Mouse (Mus musculus): Measurements from ENCODE around the gene Rp9. TPM values are rescaled to one million over a fixed set of nuclear protein-coding genes. Genes with fewer than 3 reads are reported as not detected.
"Not testable (repeated sequence)": the region's sequence is repeated elsewhere in the genome, so short reads cannot be mapped to it uniquely, and the experiment has no call there.

Rp9 gene
- polyA plus RNA-seq, 1 experiment = 30.8 TPM

DNA sequence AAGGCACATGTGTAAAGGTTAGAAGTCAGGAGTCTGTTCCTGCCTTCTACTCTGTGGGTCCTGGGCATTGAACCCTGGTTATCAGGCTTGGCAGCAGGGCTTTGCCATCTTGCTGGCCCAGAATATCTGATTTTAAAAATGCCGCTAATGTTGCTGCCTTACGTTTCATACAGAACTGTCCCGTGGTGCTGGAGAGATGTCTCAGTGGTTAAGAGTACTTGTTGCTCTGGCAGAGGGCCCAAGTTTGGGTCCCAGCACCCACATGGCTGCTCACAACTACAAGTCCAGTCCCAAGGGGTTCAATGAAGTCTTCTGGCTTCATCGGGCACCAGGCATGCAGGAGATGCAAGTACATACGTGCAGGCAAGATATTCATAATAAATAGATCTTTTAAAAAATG, 3.3 kb downstream of the Rp9 start:
- Histone ChIP-seq H3K4me1 (ENCODE audit: control insufficient read depth, insufficient read depth, low read length) (no peaks in the 10 kb centered on the region), H3K27ac (ENCODE audit: insufficient read depth, low read length) (no peak overlapping the region), H3K4me3 (ENCODE audit: insufficient read depth, low read length) (no peak overlapping the region)
- TF ChIP-seq POLR2A (IDR thresholded peaks at IDR 0.05; ENCODE audit: low read depth, low read length) (no peak), CTCF (IDR thresholded peaks at IDR 0.05; ENCODE audit: borderline replicate concordance, insufficient read depth, low read length) (no peak)

DNA sequence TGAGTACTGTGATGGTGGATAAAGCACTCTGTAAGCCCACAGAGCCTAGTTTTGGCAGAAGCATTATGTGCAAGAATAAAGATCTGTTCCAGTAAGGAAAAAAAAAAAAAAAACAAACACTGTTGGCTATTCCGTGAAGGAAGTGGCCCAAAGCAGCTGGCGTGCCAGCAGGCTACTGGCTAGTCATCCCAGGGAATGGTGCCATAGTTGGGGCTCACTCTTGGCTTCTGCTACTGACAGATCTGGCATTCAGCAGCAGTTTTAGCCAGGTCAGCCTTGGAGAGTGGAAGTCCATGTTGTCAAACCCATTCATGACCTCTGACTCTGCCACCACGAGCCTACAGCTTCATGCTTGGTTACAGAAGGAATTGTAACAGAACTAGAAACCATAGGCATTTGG, 7.6 kb downstream of the Rp9 start:
- TF ChIP-seq POLR2A (IDR thresholded peaks at IDR 0.05; ENCODE audit: low read depth, low read length) = no peak
- no peak for TF ChIP-seq CTCF (IDR thresholded peaks at IDR 0.05; ENCODE audit: borderline replicate concordance, insufficient read depth, low read length)
- H3K4me1 ChIP-seq (ENCODE audit: control insufficient read depth, insufficient read depth, low read length) = no peaks in the 10 kb centered on the region
- no peak overlapping the region for H3K4me3 ChIP-seq (ENCODE audit: insufficient read depth, low read length)
- no peak overlapping the region for H3K27ac ChIP-seq (ENCODE audit: insufficient read depth, low read length)

DNA sequence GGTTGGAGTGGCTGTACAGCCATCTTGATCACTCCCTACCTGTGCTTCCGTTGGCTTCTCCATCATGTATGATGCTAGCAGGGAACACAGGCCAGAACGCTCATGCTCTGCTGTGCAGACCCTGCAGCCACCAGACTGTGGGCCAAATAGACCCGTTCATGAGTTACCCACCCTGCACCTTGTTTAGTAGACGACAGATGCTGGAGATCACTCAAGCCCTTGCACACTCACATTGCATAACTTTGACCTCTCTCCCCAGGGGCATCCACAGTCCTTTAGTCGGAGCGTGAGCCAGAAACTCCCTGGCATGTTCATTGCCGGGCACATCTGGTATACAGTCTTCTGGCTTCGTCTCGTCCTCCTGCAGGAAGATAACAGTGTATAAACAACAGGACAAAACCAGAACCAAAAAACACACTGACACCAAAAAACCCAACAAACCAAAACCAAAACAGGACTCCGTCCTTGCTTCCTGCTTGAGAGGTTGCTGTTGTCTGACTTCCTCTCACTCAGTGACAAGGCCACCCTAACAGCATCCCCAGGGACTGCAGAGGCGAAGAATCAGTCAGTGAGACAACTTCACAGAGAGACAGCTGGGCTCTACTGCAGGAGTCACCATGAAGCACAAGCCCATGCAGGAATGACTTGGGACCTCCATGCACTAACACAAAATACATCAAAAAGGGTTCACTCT, 12.3 kb downstream of the Rp9 start:
- Histone ChIP-seq H3K27ac (ENCODE audit: insufficient read depth, low read length) (no peak overlapping the region), H3K4me3 (ENCODE audit: insufficient read depth, low read length) (no peak overlapping the region), H3K4me1 (ENCODE audit: control insufficient read depth, insufficient read depth, low read length) (no peaks in the 10 kb centered on the region)
- TF ChIP-seq CTCF (IDR thresholded peaks at IDR 0.05; ENCODE audit: borderline replicate concordance, insufficient read depth, low read length) = no peak
- no peak for TF ChIP-seq POLR2A (IDR thresholded peaks at IDR 0.05; ENCODE audit: low read depth, low read length)

- no peaks in the 10 kb centered on the region for H3K4me1 ChIP-seq (ENCODE audit: control insufficient read depth, insufficient read depth, low read length)
- H3K27ac ChIP-seq (ENCODE audit: insufficient read depth, low read length) = no peak overlapping the region
- TF ChIP-seq CTCF (IDR thresholded peaks at IDR 0.05; ENCODE audit: borderline replicate concordance, insufficient read depth, low read length) = no peak
- TF ChIP-seq POLR2A (IDR thresholded peaks at IDR 0.05; ENCODE audit: low read depth, low read length) = no peak
- H3K4me3 ChIP-seq (ENCODE audit: insufficient read depth, low read length) = no peak overlapping the region
These were observed 14.5 kb downstream of the Rp9 start for GRCm38 (mm10) chr9:22455041-22455440.

DNA sequence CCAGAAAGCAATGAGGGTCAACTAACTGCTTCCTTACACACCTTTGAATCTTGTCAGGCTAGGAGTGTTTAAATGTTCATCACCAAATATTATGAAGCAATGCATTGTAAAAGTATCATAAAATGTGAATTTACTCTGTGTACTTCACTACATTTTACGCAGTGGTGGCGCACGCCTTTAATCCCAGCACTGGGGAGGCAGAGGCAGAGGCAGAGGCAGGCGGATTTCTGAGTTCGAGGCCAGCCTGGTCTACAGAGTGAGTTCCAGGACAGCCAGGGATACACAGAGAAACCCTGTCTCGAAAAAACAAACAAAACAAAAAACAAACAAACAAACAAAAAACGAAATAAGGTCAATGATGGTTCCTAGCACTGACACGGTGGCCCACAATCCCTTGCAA, 15.6 kb downstream of the Rp9 start, which contains the start of gene Gm17545:
TSS of gene Gm17545 (plus strand) at position 301 of the 400 bp plus-strand sequence.
- not testable (repeated sequence) for H3K4me3 ChIP-seq (ENCODE audit: insufficient read depth, low read length); H3K27ac ChIP-seq (ENCODE audit: insufficient read depth, low read length); H3K4me1 ChIP-seq (ENCODE audit: control insufficient read depth, insufficient read depth, low read length)

DNA sequence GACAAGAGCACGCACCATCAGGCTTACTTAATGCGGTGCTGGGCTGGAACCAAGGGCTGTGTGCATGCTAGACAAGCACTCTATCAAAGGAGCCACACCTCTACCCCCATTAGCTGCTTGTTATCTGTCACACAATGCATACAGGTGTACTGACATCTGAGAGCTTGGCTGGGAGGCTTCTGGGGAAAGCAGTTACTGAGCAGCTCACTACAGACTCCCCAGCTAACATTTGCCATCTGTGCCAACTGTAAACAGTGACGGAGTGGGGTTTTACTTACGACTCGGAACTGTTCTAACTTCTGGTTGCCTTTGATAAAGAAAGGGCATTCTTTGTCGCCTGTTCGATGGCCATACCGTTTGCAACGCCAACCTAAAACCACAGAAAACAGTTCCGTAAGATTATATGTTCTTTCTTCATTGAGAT, 16.0 kb downstream of the Rp9 start:
- Histone ChIP-seq H3K27ac (ENCODE audit: insufficient read depth, low read length) (no peak overlapping the region), H3K4me3 (ENCODE audit: insufficient read depth, low read length) (no peak overlapping the region), H3K4me1 (ENCODE audit: control insufficient read depth, insufficient read depth, low read length) (no peaks in the 10 kb centered on the region)
- TF ChIP-seq CTCF (IDR thresholded peaks at IDR 0.05; ENCODE audit: borderline replicate concordance, insufficient read depth, low read length) (no peak), POLR2A (IDR thresholded peaks at IDR 0.05; ENCODE audit: low read depth, low read length) (no peak)

DNA sequence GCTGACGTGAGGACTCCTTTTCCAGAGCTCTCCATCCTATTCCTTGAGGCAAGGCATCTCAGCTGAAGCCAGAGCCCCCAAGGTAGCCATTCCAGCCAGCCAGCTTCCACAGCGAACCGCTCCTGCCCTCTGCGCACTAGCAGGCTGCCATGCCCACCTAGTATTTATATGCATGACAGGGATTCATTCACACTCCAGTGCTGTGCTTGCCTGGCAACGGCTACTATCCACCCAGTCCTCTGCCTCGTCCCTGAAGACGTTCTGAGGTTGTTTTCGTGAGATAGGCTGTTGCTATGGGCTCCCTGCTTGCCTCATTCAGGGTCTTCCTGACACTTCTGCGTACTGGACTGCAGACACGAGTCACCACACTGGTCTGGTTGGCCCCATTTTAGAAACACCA, 16.8 kb downstream of the Rp9 start:
- H3K27ac ChIP-seq (ENCODE audit: insufficient read depth, low read length) = no peak overlapping the region
- no peaks in the 10 kb centered on the region for H3K4me1 ChIP-seq (ENCODE audit: control insufficient read depth, insufficient read depth, low read length)
- no peak for TF ChIP-seq CTCF (IDR thresholded peaks at IDR 0.05; ENCODE audit: borderline replicate concordance, insufficient read depth, low read length)
- no peak for TF ChIP-seq POLR2A (IDR thresholded peaks at IDR 0.05; ENCODE audit: low read depth, low read length)
- H3K4me3 ChIP-seq (ENCODE audit: insufficient read depth, low read length) = no peak overlapping the region

- no peak overlapping the region for H3K27ac ChIP-seq (ENCODE audit: insufficient read depth, low read length)
- H3K4me1 ChIP-seq (ENCODE audit: control insufficient read depth, insufficient read depth, low read length) = no peaks in the 10 kb centered on the region
- H3K4me3 ChIP-seq (ENCODE audit: insufficient read depth, low read length) = no peak overlapping the region
- TF ChIP-seq POLR2A (IDR thresholded peaks at IDR 0.05; ENCODE audit: low read depth, low read length) = no peak
- TF ChIP-seq CTCF (IDR thresholded peaks at IDR 0.05; ENCODE audit: borderline replicate concordance, insufficient read depth, low read length) = no peak
These were observed 20.3 kb downstream of the Rp9 start for GRCm38 (mm10) chr9:22449209-22449608.

DNA sequence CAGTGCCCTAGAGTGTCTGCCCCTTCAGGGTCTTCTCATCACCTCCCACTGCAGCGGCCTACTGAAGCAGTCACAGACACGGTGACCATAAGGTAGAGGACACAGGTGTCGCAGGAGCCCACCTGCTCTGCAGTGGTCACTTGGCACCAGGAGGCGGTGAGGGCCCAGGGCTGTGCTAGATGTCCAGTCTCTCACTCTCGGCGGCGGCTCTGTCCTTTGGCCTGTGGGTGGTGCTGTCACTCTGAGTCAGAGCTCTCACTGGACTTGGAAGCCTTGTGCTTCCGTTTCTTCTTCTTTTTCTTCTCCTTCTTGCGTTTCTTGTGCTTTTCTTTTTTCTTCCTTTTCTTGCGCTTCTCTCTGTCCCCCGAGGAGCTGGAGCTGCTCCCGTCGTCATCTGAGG, 21.1 kb downstream of the Rp9 start:
- TF ChIP-seq CTCF (IDR thresholded peaks at IDR 0.05; ENCODE audit: borderline replicate concordance, insufficient read depth, low read length) = no peak
- TF ChIP-seq POLR2A (IDR thresholded peaks at IDR 0.05; ENCODE audit: low read depth, low read length) = no peak
- no peak overlapping the region for H3K4me3 ChIP-seq (ENCODE audit: insufficient read depth, low read length)
- no peak overlapping the region for H3K27ac ChIP-seq (ENCODE audit: insufficient read depth, low read length)
- no peaks in the 10 kb centered on the region for H3K4me1 ChIP-seq (ENCODE audit: control insufficient read depth, insufficient read depth, low read length)

GRCm38 (mm10) chr9:22447213-22447612, 22.3 kb downstream of the Rp9 start:
- no peak for TF ChIP-seq POLR2A (IDR thresholded peaks at IDR 0.05; ENCODE audit: low read depth, low read length)
- no peak for TF ChIP-seq CTCF (IDR thresholded peaks at IDR 0.05; ENCODE audit: borderline replicate concordance, insufficient read depth, low read length)
- no peaks in the 10 kb centered on the region for H3K4me1 ChIP-seq (ENCODE audit: control insufficient read depth, insufficient read depth, low read length)
- no peak overlapping the region for H3K27ac ChIP-seq (ENCODE audit: insufficient read depth, low read length)
- H3K4me3 ChIP-seq (ENCODE audit: insufficient read depth, low read length) = no peak overlapping the region

DNA sequence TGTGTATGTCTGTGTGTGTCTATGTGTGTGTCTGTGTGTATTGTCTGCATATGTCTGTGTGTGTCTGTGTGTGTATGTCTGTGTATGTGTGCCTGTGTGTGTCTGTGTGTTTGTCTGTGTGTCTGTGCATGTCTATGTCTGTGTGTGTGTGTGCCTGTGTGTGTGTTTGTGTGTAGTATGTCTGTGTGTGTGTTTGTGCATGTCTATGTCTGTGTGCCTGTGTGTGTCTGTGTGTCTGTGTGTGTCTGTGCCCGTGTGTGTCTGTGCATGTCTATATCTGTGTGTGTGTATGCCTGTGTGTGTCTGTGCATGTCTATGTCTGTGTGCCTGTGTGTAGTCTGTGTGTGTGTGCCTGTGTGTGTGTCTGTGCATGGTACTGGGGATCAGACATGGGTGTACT, 24.4 kb downstream of the Rp9 start:
- H3K4me1 ChIP-seq (ENCODE audit: control insufficient read depth, insufficient read depth, low read length) = no peaks in the 10 kb centered on the region
- H3K4me3 ChIP-seq (ENCODE audit: insufficient read depth, low read length) = no peak overlapping the region
- TF ChIP-seq CTCF (IDR thresholded peaks at IDR 0.05; ENCODE audit: borderline replicate concordance, insufficient read depth, low read length) (no peak), POLR2A (IDR thresholded peaks at IDR 0.05; ENCODE audit: low read depth, low read length) (no peak)
- H3K27ac ChIP-seq (ENCODE audit: insufficient read depth, low read length) = no peak overlapping the region

Measured in embryonic fibroblast, embryonic 13.5 days (primary cell).